Mouse (Mus musculus) left cerebral cortex, postnatal 14 days (tissue): Measurements from ENCODE around the gene Usp5. TPM values are rescaled to one million over a fixed set of nuclear protein-coding genes. Genes with fewer than 3 reads are reported as not detected.
"Not testable (repeated sequence)": the region's sequence is repeated elsewhere in the genome, so short reads cannot be mapped to it uniquely, and the experiment has no call there.

ENCODE experiments used
- DNase-seq, 2 experiments: peaks; one replicate each; pipeline ENCODE4 v3.0.0; 2021 to 2022; ENCODE audit warnings: low spot score in 2 of 2, mixed read lengths in 1 of 2
- intact Hi-C: fragments of 180-260 bp; cut with DNase I; formaldehyde crosslinking; loops from one replicate; pipeline ENCODE4 v1.15.1; 2025
- total RNA-seq, 2 experiments: library from RNA; stranded (reverse); gene quantifications; 2 replicates each; pipeline ENCODE4 v1.2.3; 2021

Usp5 gene
- total RNA-seq, 2 experiments from 2014 or later: 178 to 184 TPM

DNA sequence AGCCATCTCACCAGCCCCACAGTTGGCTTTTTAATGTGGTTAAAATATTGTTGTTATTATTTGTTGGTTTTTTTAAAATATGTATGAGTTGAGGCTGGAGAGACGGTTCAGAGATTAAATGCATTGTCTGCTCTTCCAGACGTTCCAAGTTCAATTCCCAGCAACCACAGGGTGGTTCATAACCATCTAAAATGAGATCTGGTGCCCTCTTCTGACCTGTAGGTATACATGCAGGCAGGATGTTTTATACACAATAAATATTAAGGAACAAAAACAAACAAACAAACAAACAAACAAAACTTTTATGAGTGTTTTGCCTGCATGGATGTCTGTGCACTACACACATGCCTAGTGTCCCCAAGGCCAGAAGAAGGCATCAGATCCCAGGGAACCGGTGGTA, 26.2 kb downstream of the Usp5 start:
- intact Hi-C loops: no loop called here
- no peak for DNase-seq

DNA sequence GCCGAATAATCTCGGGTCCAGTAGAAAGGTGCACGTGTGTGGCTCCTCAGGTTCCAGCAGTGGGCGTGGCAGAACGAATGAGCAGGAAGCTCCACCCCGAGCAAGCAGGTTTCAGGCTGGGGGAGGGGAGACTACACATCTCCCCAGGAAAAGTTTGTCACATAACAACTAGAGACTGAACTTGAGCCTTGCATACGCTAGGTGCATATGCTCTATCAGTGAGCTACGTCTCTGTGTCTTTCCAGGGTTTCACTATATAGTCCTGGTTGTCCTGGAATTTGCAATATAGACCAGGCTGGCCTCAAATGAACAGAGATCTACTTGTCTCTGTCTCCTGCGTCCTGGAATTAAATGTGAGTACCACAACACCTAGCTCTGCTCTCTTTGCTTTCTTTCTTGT, 26.9 kb downstream of the Usp5 start:
- intact Hi-C loops, DNase-seq: not testable (repeated sequence)

DNA sequence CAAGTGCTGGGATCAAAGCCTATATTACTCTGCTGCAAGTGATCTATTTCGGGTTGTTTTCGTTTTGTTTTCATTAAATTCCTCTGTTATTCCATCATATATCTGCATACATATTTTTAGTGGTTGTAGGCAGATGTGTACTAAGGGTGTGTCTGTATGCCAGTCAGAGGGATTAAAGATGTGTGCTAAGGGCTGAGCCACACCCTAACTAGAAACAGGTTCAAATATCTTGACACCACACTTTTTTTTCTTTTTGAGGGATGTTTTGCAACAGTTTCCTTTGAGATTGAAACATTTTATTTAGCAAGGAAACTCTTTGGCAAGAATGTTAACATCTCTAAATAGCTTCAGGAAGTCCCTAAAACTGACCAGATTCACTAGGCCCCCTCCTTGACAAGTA, 33.1 kb downstream of the Usp5 start:
- intact Hi-C loops: no loop called here

DNA sequence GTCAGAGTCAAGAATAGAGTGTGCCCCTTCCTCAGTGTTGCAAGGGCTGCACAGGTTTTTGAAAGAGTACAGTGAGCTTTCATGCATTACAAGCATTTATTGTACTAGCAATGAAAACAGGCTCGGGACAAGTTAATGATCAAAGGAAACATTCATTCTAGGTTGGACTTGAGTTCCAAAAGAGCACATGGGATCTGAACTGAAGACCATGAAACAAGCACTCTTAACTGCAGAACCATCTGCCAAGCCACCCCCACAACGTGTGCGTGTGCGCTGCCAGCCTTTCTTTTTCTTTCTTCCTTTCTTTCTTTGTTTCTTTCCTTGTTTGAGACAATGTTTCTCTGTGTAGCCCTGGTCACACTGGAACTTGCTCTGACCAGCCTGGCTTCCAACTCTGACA, 33.5 kb downstream of the Usp5 start:
- intact Hi-C loops: no loop called here

More for the DNA sequence above, 33.1 kb downstream of the Usp5 start:
- DNase-seq: no peak

DNA sequence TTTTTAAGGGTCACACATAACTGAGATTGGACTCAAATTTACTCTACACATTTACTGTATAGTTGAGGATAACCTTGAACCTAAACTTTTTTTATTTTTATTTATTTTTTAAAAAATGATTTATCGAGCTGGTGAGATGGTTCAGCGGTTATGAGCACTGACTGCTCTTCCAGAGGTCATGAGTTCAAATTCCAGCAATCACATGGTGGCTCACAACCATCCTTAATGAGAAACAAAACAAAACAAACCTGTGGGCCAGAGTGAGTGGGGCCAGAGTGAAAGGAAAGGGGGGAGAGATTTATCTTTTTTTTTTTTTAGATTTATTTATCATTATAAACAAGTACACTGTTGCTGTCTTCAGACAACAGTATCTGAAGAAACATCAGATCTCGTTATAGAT, 37.4 kb downstream of the Usp5 start:
- DNase-seq: no peak
- intact Hi-C loops: no loop called here

More for the DNA sequence above, 33.5 kb downstream of the Usp5 start:
- DNase-seq: no peak

DNA sequence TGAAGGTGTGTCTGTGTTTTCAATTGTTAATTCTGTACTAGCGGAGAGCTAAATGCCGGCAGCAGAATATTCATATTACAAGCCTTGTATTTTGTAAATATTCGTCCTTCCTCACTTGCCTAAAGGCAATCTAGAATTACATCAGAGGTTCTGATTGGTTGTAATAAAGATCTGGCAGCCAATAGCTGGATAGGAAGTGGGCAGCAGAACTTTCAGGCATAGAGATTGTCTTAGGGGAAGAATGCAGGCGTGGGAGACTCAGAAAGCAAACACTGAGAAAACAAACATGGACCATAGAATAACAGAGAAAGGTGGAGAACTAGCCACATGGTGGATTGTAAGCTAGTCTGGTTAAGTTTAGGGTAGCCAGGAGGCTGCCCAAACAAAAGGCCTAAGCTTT, 39.2 kb downstream of the Usp5 start:
- no peak for DNase-seq
- intact Hi-C loops: no loop called here

DNA sequence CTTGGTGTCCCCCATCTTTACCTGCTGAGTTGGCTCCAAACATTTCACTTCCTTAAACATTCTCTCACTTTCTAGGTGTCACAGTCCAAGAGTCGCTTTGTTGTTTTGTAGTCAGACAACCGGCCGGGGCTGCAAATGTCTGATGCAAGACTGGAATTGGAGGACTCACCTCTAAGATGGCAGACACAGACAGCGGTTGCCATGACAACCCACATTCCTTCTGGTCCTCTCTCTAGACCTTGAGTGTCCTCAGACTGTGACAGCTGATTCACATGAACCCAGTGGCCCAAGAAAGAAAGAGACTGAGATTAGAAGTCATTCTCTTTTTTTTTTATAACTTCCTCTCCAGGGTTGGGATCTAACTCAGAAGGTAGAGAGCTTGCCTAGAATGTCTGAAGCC, 39.8 kb downstream of the Usp5 start:
- intact Hi-C loops: no loop called here
- DNase-seq: no peak

DNA sequence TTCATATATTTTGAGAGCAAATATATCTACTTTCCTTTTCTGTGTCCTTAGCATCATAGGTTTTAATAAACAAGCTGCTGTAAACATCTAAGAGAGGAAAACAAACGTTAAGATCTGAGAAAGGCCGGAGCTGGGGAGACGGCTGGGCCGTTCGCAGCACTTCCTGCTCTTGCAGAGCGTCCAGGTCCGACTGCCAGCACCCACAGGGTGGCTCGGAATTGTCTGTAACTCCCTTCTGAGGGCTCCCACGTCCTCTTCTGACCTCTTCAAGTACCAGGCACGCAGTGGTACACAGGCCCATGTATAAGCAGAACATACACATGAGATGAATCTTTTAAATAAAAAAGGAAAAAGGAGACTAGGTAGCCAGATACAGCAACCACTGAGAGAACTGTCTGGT, 41.6 kb downstream of the Usp5 start:
- intact Hi-C loops: no loop called here
- DNase-seq: no peak

DNA sequence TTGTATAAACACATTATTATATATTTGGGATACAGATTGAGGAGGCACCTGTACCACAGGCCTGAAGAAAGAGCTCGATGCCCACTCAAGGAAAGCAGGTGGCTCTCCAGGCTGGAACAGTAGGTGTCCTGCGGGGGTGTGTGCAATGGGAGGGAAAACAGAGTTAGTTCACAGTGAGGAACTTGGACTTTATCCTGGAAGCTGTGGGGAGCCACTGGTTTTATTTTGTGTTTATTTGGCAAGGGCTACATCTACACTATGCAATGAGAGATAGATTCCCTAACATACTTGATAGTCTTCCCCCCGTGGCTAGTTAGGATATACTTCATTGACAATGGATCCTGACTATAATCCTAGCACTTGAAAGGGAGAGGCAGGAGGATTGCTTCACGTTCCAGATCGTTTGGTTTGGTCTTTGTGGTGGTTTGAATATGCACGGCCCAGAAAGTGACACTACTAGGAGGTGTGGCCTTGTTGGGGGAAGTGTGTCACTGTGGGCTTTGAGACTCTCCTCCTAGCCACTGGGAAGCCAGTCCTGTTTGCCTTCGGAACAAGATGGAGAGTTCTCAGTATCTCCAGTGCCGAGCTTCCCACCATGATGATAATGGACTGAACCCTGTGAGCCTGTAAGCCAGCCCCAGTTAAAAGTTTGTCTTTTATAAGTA, 42.4 kb downstream of the Usp5 start:
- intact Hi-C loops: no loop called here
- DNase-seq: no peak

DNA sequence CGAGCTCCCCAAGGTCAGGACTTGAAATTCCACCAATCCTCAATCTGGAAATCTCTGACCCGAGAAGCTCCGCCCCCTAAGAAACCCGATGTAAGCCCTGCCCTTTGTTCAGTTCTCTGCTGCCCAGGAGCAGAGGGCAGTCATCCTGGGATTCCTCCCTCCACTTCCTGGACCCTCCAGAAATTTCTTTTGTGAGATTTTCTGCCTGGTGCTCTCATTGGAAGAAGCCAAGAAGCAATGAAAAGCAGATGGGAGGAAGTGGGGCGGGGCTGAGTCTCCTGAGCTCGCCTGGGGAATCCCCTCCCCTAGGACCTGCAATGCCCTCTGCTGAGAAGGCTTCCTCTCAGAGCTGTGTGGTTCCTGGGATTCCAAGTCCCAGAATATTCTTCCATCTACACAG, 46.8 kb downstream of the Usp5 start:
- no peak for DNase-seq
- intact Hi-C loops: no loop called here

DNA sequence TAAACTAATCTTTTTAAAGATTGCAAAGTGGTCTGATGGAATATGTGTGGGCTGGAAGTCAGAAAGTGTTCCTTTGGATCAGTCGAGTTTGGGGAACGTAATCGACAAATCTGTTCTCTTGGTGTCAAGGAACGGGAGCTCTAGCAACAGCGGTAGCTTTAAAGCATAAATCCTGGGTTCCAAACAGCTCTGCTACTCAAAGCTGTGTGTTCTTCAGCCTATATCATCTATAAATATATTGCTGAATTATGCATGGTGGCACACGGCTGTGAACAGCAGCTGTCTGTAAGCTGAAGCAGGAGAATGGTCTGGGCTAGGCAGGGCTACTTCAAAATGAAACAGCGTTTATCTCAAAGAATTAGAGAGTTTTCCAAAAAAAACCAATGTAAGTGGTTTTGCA, 48.4 kb downstream of the Usp5 start:
- intact Hi-C loops: no loop called here
- no peak for DNase-seq

DNA sequence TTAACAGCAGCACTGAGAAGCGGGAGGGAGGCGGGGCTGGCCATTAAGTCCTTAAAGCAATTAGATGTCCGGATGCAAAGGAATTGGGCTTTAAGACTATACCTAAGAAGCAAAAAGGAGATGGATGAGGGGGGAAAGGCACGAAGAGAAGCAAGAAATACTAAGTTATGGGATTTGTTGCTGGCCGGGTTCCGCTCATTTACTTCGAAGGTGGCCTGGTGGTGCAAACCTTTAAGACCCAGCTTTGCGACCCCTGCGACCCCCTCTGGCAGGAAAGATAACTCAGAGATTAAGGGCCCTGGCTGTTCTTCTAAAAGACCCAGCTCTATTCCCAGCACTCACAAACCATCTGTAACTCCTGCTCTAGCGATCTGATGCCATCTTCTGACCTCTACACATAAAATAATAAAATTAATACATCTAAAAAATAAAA, 49.3 kb downstream of the Usp5 start:
- intact Hi-C loops: no loop called here
- DNase-seq: no peak

DNA sequence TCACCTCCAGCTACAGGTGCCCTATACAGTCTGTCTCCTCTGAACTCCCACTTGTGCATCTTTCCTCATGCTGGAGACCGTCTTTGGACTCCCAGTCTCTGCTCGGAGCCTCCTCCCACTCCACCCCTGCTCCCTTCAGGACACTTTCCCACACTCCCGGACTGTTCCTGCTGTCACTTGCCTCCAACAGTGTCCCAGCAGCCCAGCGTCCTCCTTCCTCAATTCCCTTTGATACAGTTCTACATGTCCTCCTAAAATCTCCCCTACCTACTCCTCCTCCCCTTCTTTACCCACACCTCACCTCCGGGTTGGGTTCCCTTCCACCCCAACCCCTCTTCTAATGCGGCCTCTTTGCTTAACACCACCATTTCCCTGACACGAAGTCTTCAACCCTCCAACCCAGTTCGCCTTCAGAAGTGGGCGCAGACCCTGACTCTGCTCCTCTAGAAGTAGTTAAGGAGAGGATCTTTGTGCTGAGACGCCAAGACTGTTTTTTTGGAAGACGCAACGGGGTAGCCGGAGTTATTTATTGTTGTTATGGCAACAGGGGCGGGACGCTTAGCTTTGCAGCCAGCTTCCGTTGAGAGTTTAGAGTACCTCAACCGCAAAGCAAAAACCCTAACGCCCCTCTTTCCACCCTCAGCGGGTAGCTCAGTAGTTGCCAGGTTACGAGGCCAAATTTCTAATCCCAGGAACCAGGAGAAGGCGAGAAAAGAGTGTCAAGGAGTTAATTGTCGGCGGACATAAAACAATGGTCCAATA, 49.9 kb downstream of the Usp5 start, which contains the start of gene Lrrc23:
Gene Lrrc23 (minus strand): TSS at position 506 of the 762 bp plus-strand sequence.
- DNase-seq: peak in 1 of 2 experiments; percentile 63
- intact Hi-C loops: no loop called here

DNA sequence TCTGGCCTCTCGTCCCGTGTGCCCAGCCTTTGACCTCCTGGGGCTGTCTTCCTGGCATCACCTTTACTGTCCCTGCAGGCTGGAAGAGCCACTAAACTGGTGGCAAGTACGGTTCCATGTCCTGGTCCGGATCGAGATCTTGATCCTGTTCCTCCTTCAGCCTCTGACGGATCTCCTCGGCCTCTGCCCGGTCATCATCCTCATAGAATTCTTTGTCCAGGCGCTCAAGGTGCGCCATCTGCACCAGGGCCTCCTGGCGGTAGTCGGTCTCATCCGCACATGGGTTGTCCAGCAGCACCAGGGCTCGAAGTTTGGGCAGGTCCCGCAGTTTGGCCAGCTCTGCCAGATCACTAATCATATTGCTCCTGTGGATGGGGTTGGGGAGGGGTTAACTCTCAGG, 58.8 kb downstream of the Usp5 start:
- DNase-seq: no peak
- intact Hi-C loops: no loop called here

DNA sequence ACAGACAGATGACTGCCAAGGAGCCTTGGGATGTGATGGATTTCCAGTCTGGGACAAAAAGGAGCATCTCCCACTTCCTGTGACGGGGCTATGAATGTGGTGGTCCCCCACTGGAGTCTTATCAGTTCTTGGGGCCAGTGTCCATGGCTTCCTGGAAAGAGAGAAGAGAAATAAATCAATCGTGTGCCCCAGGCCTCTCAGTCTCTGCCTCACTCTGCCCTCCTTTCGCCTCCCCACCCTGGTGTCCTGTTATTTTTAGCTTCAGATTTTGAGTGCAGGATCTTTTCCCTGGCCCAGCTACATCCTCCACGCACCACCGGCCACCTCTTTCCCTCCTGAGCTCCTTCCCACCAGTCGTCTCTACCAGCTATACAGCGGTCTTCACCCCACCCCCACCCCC, 59.3 kb downstream of the Usp5 start:
- intact Hi-C loops: no loop called here
- DNase-seq: no peak

DNA sequence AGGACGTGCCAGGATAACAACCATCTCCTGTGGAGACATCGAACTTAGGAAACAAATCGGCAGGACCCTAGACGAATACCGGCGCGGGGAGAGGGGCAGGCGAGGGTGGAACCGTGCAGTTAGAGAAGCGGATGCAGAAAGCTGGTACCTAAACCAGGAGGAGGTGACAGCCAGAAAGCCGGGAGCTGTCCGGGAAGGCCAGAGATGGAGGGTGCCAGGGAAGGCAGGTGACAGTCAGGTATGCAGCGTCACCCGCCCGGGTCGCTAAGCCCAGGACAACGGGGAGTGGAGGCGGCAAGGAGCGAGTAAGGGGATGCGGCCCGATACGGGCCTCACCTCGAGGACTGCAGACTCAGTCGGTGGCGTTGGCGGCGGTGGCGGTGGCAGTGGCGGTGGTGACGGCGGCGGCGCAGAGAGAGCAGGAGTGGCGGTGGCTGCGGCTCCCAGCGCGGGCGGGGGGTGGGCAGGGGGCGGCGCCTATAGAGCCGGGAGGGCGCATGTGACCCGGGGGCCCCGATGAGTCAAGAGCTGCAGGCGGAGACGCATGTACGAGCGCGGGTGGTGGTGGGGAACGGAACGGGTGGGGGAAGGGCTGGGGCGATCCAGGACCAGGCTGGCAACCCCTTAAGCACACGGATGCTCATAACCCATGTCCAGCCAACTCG, 60.1 kb downstream of the Usp5 start, which contains the start of gene Eno2:
Gene Eno2 (minus strand): TSS at position 573 of the 665 bp plus-strand sequence.
- DNase-seq: peak; percentile 80 to 81
- intact Hi-C loops: loop anchor here (2.0 kb wide), 2 partner anchors 36 to 44 kb away; no protein-coding TSS in a partner anchor

DNA sequence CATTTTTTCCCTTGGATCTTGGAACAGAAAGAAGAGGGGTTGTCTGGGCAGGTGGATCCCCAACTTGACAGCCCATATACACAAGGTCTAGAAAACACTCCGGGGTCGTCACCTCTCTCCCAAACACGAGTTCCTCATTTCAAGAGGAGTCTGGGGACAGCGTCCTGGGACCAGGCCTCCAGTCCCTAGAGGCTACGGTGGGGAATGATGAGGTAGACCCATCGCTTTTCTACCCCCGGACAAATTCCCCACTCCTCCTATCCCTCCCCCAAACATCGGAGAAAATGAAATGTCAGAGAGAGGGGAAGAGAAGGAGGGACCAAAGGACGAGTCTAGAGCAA, 60.6 kb downstream of the Usp5 start:
- intact Hi-C loops: loop anchor here (2.0 kb wide), 2 partner anchors 36 to 44 kb away; no protein-coding TSS in a partner anchor
- DNase-seq: no peak

DNA sequence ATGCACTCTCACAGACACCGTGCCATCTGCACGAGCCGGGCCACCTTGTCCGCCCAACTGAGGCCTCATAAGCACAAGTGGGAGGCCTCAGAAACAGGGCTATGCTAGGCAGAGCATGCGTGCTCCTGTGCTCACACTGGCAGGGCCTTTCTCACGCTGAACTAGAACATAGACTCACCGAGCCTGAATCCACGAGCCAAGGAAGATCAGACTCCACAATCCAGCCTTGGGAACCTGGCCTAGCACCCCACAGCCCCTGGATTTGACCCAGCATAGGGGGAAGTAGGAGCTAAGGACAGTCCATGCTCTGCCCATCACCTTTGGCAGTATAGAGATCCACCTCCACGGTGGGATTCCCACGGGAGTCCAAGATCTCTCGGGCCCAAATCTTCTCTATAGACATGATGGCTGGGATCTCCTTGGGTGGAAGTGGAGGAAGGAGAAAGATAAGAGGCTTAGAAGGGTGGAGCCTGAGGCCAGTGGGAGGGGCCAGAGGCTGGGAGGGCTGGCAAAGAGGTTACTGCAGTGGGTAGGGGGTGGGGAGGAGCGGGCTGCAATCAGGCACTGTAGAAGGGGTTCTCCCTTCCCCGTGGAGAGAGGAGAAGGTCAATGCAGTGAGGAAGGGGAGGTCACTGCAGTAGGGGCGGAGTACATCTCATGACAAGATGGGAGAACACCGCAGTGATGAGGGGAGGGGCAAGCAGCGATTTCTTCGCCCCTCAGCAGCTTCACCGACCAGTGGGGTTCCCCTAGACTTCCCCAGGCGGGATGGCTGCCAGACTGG, 61.2 kb downstream of the Usp5 start:
- intact Hi-C loops: loop anchor here (2.0 kb wide), 2 partner anchors 37 to 45 kb away; no protein-coding TSS in a partner anchor
- DNase-seq: peak in 1 of 2 experiments; percentile 62

DNA sequence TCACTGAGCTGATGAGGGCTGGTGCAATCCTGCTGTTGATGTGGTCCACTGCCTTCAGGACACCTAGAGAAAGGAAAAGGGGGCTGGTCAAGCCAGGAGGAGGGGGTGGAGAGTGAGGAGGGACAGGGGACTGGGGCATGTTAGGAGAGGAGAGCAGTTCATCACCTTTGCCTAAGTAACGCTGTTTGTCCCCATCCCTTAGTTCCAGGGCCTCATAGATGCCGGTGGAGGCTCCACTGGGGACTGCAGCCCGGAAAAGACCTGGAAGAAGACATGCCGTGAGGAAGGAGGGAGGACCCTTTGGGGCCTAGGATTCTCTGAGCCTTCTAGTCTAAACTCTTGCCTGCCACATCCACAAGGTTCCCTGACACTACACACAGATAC, 61.8 kb downstream of the Usp5 start:
- DNase-seq: no peak
- intact Hi-C loops: no loop called here

DNA sequence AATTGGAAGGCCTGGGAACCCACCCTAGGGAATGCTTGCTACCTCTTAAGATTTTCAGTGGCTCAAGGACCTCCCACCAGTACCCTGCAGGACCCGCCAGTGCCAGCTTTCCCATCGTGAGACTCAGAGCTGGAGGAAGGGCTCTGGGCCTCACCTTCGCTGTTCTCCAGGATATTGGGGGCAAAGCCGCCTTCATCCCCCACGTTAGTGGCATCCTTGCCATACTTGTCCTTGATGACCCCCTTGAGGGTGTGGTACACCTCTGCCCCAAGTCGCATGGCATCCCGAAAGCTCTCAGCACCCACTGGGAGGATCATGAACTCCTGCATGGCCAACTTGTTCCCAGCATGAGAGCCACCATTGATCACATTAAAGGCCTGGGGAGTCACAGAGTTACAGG, 63.3 kb downstream of the Usp5 start:
- intact Hi-C loops: no loop called here
- DNase-seq: no peak
